Comparison of ENCODE assay signal across 17 mouse cellular contexts in the genomic region with DNA sequence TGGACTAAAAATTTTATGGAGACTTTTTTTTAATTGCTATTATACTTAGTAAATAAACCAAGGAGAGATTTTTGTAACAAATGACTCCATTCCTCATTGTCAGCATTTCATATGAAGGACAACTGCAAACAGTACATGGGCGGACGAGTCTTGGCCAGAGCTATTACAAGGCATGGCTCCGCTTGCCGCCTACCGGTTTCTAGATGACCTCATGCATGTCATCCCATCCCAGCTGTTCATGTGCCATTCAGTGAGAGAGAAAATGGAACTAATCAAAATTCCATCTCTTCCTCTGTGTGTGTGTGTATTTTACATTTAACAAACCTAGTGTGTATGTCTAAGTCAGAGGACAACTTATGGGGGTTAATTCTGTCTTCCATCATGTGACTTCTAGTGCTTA. TPM values are rescaled to one million over a fixed set of nuclear protein-coding genes. Genes with fewer than 3 reads are reported as not detected.
DNase-seq lines count a peak whose midpoint lies in the region; ATAC-seq and TF ChIP-seq lines count a peak whose summit lies in the region.
"Had no signal": no experiment of that assay in that cellular context is flagged by ENCODE, and none has a peak within 500 bp of the region (broad histone marks: within the 10 kb centered on the region; RNA-seq: fewer than 3 reads in every experiment).

No protein-coding gene starts in this region.

- no peaks in the 10 kb centered on the region for H3K27me3 ChIP-seq in heart, embryonic 12.5 days (replicated peaks)
- H3K27me3 ChIP-seq in spleen, adult 2 months (ENCODE audit: control insufficient read depth, insufficient read depth, low read length): no peaks in the 10 kb centered on the region
- H3K27me3 ChIP-seq: midbrain, embryonic 13.5 days; neural tube, embryonic 12.5 days had no signal

- TF ChIP-seq CTCF in spleen, adult 2 months (IDR thresholded peaks at IDR 0.05; ENCODE audit: extremely low read depth, insufficient read depth, insufficient read length, insufficient replicate concordance): no peak

- no peak overlapping the region for H3K4me2 ChIP-seq in heart, embryonic 12.5 days
- H3K4me2 ChIP-seq: midbrain, embryonic 13.5 days; neural tube, embryonic 12.5 days had no signal

- no peak for TF ChIP-seq POLR2A in spleen, adult 2 months (IDR thresholded peaks at IDR 0.05; ENCODE audit: low read depth, low read length)

- intact Hi-C loops in heart, postnatal 10 days (cut with DNase I): no loop called here

- no peaks in the 10 kb centered on the region for H3K9me3 ChIP-seq in heart, embryonic 12.5 days (replicated peaks)
- H3K9me3 ChIP-seq: hindbrain, embryonic 10.5 days; midbrain, embryonic 13.5 days; neural tube, embryonic 12.5 days had no signal

- no peak overlapping the region for H3K9ac ChIP-seq in heart, embryonic 12.5 days
- H3K9ac ChIP-seq: forebrain, postnatal 0 days; midbrain, embryonic 13.5 days; neural tube, embryonic 12.5 days had no signal

- H3K4me1 ChIP-seq in heart, embryonic 12.5 days (replicated peaks): peaks cover 36% of the 10 kb centered on the region
- H3K4me1 ChIP-seq in spleen, adult 2 months (ENCODE audit: control insufficient read depth, insufficient read depth, insufficient read length): peaks cover 12% of the 10 kb centered on the region
- H3K4me1 ChIP-seq: neural tube, embryonic 12.5 days had no signal

- DNase-seq in cerebellum, adult 18-20 months: peak; percentile 24 to 44
- peak; percentile 21 to 27 for DNase-seq in heart, postnatal 10 days
- no peak for DNase-seq in spleen, adult 2 months (ENCODE audit: low read depth in 1 of 2, low spot score in 2 of 2)
- DNase-seq in spleen, adult 12 weeks (ENCODE audit: low spot score): no peak
- DNase-seq in thymus, postnatal 4 days: no peak
- DNase-seq in right cerebral cortex, postnatal 4 days: no peak
- DNase-seq: forebrain, postnatal 0 days; gastrocnemius, postnatal 36 days; lung, postnatal 14 days; right cerebral cortex, postnatal 14 days; thymus, postnatal 14 days had no signal

- 71% methylated on average over 5 of the region's 5 CpGs for WGBS in heart, embryonic 12.5 days
- WGBS in spleen, adult 2 months: 83% methylated on average over 5 of the region's 5 CpGs

- no peak overlapping the region for H3K4me3 ChIP-seq in heart, embryonic 12.5 days
- H3K4me3 ChIP-seq in spleen, adult 2 months (ENCODE audit: extremely low read depth, insufficient read depth, insufficient read length): no peak overlapping the region
- H3K4me3 ChIP-seq: hindbrain, embryonic 10.5 days; midbrain, embryonic 13.5 days; neural tube, embryonic 12.5 days had no signal

- no peaks in the 10 kb centered on the region for H3K36me3 ChIP-seq in heart, embryonic 12.5 days
- H3K36me3 ChIP-seq in spleen, adult 2 months (ENCODE audit: control insufficient read depth, insufficient read depth, low read length): peaks cover 1% of the 10 kb centered on the region; the same call in 1 of the 2 replicates
- H3K36me3 ChIP-seq: midbrain, embryonic 13.5 days; neural tube, embryonic 12.5 days had no signal

- H3K27ac ChIP-seq in heart, embryonic 12.5 days (ENCODE audit: poor library complexity, severe bottlenecking): no peak overlapping the region
- H3K27ac ChIP-seq in spleen, adult 2 months (ENCODE audit: insufficient read depth, low read length): 0 out of 2 replicates have a peak overlapping the region, but pooled peaks have one; percentile 2
- H3K27ac ChIP-seq: hindbrain, embryonic 10.5 days; midbrain, embryonic 13.5 days; neural tube, embryonic 12.5 days had no signal

- no peak for ATAC-seq in cerebellum, adult (ENCODE audit: insufficient number of reproducible peaks, low FRiP score, low TSS enrichment)
- ATAC-seq in heart, embryonic 12.5 days (ENCODE audit: insufficient number of reproducible peaks, low FRiP score): no peak
- ATAC-seq: forebrain, postnatal 0 days; intestine, embryonic 16.5 days; midbrain, embryonic 13.5 days had no signal

RNA-seq across cellular contexts. Expression of a gene that starts 51.9 kb away (rescaled TPM):
- 10 to 100 TPM; 26.3 to 26.7 TPM for total RNA-seq in heart, postnatal 10 days (2021)
- 42.9 TPM in 2 replicates for polyA plus RNA-seq in heart, embryonic 12.5 days (2016; fragmentation: Nextera tagmentation; extraction: Ambion mirVana)
- 17.6 and 23.3 TPM in 2 replicates for polyA plus RNA-seq in spleen, adult 2 months (2012; rRNA removed)

Comparison
In these comparisons a context has a peak if more than half of its experiments do, and no peak if none do; other contexts are left out.
1. DNase-seq: peak in cerebellum, adult 18-20 months (2 of 2) and heart, postnatal 10 days (2 of 2); none in spleen, adult 2 months (0 of 2), spleen, adult 12 weeks (single experiment), thymus, postnatal 4 days (single experiment) and right cerebral cortex, postnatal 4 days (single experiment).